Mouse (Mus musculus) thymus, adult 2 months (tissue): ENCODE data around the gene Rabep2.

Source experiments
- CTCF ChIP-seq: fragments of 200-500 bp; IDR thresholded peaks from 2 replicates; pipeline ENCODE4 v1.5.1; 2012; ENCODE audit warnings: mild to moderate bottlenecking, control low read depth, low read length, moderate library complexity, borderline replicate concordance; ENCODE audit not compliant: control insufficient read depth, poor library complexity, insufficient read depth; ENCODE audit errors: extremely low read depth
- POLR2A ChIP-seq: fragments of 200-500 bp; IDR thresholded peaks from 2 replicates; pipeline ENCODE4 v1.6.1; 2012; ENCODE audit warnings: mild to moderate bottlenecking, low read length, control low read depth, moderate library complexity; ENCODE audit not compliant: control insufficient read depth, poor library complexity, insufficient read depth; ENCODE audit errors: extremely low read depth

- TF ChIP-seq CTCF: no peak
- no peak for TF ChIP-seq POLR2A
Observed at GRCm38 (mm10) chr7:126428154-126428553, 405 bp upstream of the Rabep2 start.
